Mouse (Mus musculus) bone marrow macrophage, adult 2 months (primary cell): ENCODE data around the gene Chid1.

Source experiments
- CTCF ChIP-seq: IDR thresholded peaks from 2 replicates; pipeline ENCODE4 v1.5.1; 2012; ENCODE audit warnings: low read depth, mild to moderate bottlenecking, low read length, moderate library complexity
- POLR2A ChIP-seq: IDR thresholded peaks from 2 replicates; pipeline ENCODE4 v1.6.1; 2012; ENCODE audit warnings: mild to moderate bottlenecking, low read depth, low read length, borderline replicate concordance

DNA sequence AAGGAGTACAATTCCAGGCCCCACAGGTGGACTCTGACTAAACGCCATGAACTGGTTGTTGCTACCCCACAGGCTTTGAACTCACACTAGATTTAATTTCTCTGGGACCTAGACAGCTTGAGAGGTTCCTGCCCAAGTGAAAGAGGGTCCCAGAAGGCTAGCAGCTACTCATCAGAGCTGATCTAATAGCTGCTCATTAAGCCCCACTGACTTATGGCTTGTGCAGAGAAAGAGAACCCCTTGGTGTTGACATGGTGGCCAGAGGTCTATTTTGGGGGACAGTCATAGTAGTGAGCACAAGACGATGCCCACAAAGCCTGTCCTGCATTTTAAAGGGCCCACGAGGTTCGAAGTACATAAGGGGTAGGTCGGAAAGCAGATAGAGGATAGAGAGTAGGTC, 65.5 kb downstream of the Chid1 start:
- no peak for TF ChIP-seq CTCF
- no peak for TF ChIP-seq POLR2A
